Mouse (Mus musculus): ENCODE data around the gene Sh3gl2.

GRCm38 (mm10) chr4:85241675-85242074, 36.7 kb downstream of the Sh3gl2 start:
- TF ChIP-seq POLR2A (IDR thresholded peaks at IDR 0.05; ENCODE audit: insufficient read depth, low read length) (no peak), EP300 (IDR thresholded peaks at IDR 0.05; ENCODE audit: insufficient read depth, low read depth, low read length) (no peak), CTCF (IDR thresholded peaks at IDR 0.05; ENCODE audit: low read depth, low read length) (no peak)
